Mouse (Mus musculus): Measurements from ENCODE around the gene Sh3gl1.
A peak's percentile ranks its signal among the peaks of the same experiment; 100 is the strongest.

The Sh3gl1 gene

DNA sequence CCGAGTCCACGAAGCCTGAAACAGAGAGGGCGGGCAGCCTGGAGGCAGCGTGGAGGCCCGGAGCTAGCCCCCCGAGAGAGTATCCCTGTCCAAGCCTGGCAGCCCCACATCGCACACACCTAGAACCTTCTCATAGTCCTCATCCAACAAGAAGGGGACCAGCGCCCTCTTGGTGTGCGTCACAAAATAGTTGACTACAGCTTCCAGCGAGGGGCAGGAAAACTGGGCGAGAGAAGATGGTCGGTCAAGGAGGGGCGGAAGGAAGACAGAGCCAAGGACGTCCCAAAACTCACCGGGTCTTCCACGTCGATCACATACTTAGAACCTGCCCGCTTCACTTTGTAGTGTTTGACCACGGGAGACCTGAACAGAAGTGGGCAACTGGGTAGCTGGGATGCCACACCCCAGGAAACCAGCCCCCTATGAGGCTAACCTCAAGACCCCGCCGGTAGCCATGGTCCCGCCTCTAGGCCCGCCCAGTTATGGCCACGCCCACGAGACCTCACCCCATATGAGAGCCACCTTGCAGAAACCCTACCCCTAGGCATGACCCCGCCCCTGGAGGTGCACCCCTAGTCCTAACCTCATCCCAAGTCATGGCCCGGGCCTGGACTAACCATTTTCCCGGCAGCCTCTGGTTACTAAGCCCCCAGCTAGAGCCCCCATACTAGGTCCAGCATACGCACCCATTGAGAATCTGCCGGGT is 36.5 kb downstream of the Sh3gl1 start:
- no peak for DNase-seq (ENCODE audit: low spot score in 2 of 2)

DNA sequence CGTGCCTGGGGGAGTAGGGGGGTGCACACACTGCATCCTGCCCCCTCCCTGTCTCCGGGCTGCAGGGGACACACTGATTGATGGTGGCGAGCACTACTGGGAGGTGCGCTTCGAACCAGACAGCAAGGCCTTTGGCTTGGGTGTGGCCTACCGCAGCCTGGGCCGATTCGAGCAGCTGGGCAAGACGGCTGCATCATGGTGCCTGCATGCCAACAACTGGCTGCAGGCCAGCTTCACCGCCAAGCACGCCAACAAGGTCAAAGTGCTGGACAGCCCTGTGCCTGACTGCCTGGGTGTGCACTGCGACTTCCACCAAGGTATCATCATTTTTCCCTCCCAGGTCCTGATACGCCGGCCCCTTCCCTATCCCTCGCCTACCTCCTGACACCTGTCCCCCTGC is 40.4 kb downstream of the Sh3gl1 start:
- DNase-seq (ENCODE audit: low spot score in 2 of 2): no peak

GRCm38 (mm10) chr17:55990278-55990898 is 46.0 kb downstream of the Sh3gl1 start:
- DNase-seq (ENCODE audit: low spot score in 2 of 2): no peak

DNA sequence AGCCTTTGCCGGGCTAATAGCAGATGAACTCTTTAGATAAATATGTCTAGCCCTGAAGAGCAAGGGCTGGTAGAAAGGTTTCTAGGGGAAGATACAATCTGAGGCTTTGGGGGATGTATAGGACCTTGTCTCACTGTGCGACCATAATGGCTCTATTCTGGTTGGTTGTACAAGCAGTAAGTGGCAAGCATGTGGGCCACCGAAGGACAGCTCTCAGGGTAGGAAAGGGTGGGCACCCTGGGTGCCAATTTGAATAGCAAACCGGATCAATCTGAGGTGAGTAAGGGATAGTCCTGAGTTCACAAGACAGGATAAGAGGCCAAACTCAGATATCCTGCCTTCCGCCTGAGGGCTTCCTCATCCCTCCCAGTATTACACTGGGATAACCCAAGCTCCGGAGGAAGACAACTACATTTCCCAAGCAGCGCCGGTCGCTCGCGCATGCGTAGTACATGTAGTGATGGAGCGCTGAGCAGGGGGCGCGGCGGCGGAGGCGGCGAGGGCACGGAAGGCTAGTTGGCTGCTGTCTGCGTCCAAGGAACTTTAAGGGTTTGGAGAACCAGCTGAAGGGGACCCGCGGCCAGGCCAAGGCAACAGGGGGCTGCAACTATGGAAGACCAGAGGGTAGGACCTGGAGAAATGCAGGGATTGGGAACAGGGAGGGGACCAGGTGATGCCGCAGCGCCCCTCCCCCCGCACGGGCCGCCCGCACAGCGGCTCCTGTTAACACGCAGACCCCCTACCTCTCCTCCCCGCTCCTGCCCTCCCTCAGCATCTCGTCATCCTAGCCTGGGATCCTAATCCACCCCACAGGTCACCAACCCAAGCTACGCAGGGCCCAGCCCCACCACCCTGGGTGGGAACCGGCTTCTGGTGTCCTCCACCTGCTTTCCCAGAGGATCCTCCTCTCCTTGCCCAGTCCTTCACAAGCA is 50.1 kb downstream of the Sh3gl1 start, which contains the start of gene Fsd1:
TSS of gene Fsd1 (plus strand) at position 480 of the 932 bp plus-strand sequence.
- DNase-seq (ENCODE audit: low spot score in 2 of 2): peak; percentile 75 to 77

GRCm38 (mm10) chr17:55977301-55977700 is 59.1 kb downstream of the Sh3gl1 start:
- no peak for DNase-seq (ENCODE audit: low spot score in 2 of 2)

- peak in 1 of 2 experiments; percentile 75 for DNase-seq (ENCODE audit: low spot score in 2 of 2)
Measured at GRCm38 (mm10) chr17:55976255-55976862, 60.1 kb downstream of the Sh3gl1 start.

- DNase-seq (ENCODE audit: low spot score in 2 of 2): no peak
Measured at GRCm38 (mm10) chr17:55971453-55971852, 65.0 kb downstream of the Sh3gl1 start.

- no peak for DNase-seq (ENCODE audit: low spot score in 2 of 2)
Measured at GRCm38 (mm10) chr17:55969966-55970891, 66.2 kb downstream of the Sh3gl1 start, which contains the start of gene Shd. TSS of gene Shd (plus strand) at chr17:55970467.

- DNase-seq (ENCODE audit: low spot score in 2 of 2): no peak
Measured at GRCm38 (mm10) chr17:55969560-55969959, 66.9 kb downstream of the Sh3gl1 start.

DNA sequence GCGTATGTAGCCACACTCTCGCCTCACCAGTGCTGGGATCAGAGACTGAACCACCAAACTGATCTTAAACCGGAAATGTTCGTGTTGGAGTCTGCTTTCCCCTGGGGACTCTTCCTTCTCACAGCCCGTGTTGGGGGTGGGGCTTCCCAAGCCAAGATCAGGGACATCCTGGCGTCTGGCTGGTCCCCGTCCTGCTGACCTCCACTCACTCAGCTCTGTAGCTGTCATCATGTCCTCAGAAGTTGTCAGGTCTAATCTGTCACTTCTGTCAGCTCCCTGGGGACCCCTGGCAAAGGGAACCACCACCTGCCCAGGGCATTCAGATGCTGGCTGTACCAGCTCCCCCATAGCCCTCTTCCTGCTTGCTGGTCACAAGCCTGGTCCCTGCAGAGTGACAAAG is 68.2 kb downstream of the Sh3gl1 start:
- DNase-seq (ENCODE audit: low spot score in 2 of 2): no peak

DNA sequence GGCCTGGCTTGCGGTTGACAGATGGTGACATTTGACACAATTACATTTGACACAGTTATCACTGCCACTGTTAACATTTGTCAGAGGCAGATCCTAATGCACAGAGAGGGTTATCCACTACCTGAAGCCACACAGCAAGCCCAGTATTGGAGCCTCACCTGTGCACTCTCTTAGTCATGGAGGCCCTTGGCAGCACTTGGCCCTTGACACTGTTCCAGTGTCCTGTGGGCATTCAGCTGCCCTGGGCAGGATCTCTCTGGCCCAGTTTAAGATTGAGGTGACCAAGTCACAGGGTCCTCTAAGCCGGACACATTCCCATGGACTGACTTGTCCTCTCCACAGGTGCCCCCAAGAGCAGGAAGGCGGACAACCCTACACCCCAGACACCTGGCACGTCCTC is 69.2 kb downstream of the Sh3gl1 start:
- DNase-seq (ENCODE audit: low spot score in 2 of 2): no peak

Measured in frontal cortex, postnatal 14 days (tissue).